Comparison of ENCODE assay signal across 8 mouse cellular contexts in the genomic region with DNA sequence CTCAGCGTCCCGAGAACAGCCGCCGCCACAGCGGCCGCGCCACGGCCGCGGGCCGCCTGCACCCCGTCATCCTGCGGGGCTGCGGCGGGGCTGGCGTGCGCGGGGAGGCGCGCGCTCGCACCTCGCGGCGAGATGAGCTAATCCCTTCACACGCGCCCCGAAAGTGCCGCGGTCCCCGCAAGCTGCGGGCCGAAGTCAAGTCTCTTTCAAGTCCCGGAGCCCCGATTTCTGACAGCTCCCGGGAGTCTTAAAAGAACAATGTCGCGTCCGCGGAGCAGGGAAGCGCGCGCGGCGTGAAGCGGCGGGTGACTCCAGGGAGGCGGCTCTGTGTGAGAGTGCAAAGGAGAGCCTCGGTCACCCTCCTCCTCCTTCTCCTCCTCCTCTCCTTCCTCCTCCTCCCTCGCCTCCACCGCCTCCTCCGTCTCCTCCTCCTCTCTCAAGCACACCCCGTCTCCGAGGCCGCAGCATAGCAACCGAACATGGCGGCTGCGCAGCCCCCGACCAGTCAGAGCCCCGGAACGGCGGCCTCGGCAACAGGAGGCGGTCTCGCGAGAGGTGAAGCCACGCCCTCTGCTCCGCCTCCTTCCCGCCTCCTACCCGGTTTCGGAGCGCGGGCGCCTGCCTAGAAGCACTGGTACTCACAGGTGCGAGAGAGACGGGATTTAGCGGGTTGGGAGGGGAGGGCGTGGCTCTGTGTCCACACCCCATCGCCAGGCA. TPM values are rescaled to one million over a fixed set of nuclear protein-coding genes. Genes with fewer than 3 reads are reported as not detected.
DNase-seq lines count a peak whose midpoint lies in the region; ATAC-seq and TF ChIP-seq lines count a peak whose summit lies in the region.

Ptpn4 (minus strand) TSS at position 579 of the 717 bp plus-strand sequence.

- peak within 1 kb of the TSS; percentile 95 for H3K27ac ChIP-seq in gastrocnemius, adult 2 months
- peak within 1 kb of the TSS; percentile 92 for H3K27ac ChIP-seq in hindbrain, postnatal 0 days
- H3K27ac ChIP-seq in left cerebral cortex, adult 2 months = peak within 1 kb of the TSS; percentile 91

- peak; percentile 99 for DNase-seq in ZHBTc4 (ENCODE audit: low read depth, low spot score)
- DNase-seq in gastrocnemius, adult 2 months = peak; percentile 99
- peak; percentile 99 for DNase-seq in hindbrain, postnatal 0 days (ENCODE audit: low spot score)
- DNase-seq in left cerebral cortex, adult 2 months (ENCODE audit: extremely low spot score in 1 of 2, low spot score in 2 of 2) = peak; percentile 98
- peak; percentile 98 for DNase-seq in right cerebral cortex, adult 2 months (ENCODE audit: low spot score in 2 of 2)
- DNase-seq in urinary bladder, postnatal 14 days (ENCODE audit: low spot score) = peak; percentile 99

- no peaks in the 10 kb centered on the region for H3K9me3 ChIP-seq in hindbrain, postnatal 0 days (ENCODE audit: low read length)

- intact Hi-C loops in gastrocnemius, adult 2 months (cut with DNase I) = loop anchor here (2.0 to 10.0 kb wide), 2 partner anchors 76 to 278 kb away; partner anchors contain the start of gene Tmem177
- intact Hi-C loops in left cerebral cortex, adult 2 months (cut with DNase I) = loop anchor here (2.0 to 5.0 kb wide), 3 partner anchors 54 to 100 kb away; partner anchors contain the start of gene Tmem177

- H3K4me1 ChIP-seq in hindbrain, postnatal 0 days (ENCODE audit: insufficient read depth, low read length) = peaks cover 3% of the 10 kb centered on the region

- peak; percentile 97 for ATAC-seq in common myeloid progenitor, adult 5-6 weeks (replicated peaks; ENCODE audit: low read depth, poor library complexity, severe bottlenecking)
- peak; percentile 100 for ATAC-seq in hindbrain, postnatal 0 days
- peak; percentile 96 for ATAC-seq in megakaryocyte, adult 5-6 weeks (ENCODE audit: poor library complexity, severe bottlenecking)

- under 1% methylated on average over 75 of the region's 79 CpGs for WGBS in hindbrain, postnatal 0 days

- H3K9ac ChIP-seq in hindbrain, postnatal 0 days (replicated peaks; ENCODE audit: low read length) = peak within 1 kb of the TSS; percentile 92

- H3K27me3 ChIP-seq in hindbrain, postnatal 0 days (ENCODE audit: insufficient read depth, low read length) = no peaks in the 10 kb centered on the region

- no peak for TF ChIP-seq CTCF in gastrocnemius, adult 2 months (IDR thresholded peaks at IDR 0.05)
- TF ChIP-seq CTCF in hindbrain, postnatal 0 days (IDR thresholded peaks at IDR 0.05; ENCODE audit: low read depth) = no peak
- TF ChIP-seq CTCF in left cerebral cortex, adult 2 months (IDR thresholded peaks at IDR 0.05) = no peak; the same call in 1 of the 2 replicates

- peak within 1 kb of the TSS; percentile 95 for H3K4me3 ChIP-seq in gastrocnemius, adult 2 months
- peak within 1 kb of the TSS; percentile 90 for H3K4me3 ChIP-seq in hindbrain, postnatal 0 days (ENCODE audit: low read length)
- H3K4me3 ChIP-seq in left cerebral cortex, adult 2 months = peak within 1 kb of the TSS; percentile 85

- peak within 1 kb of the TSS; percentile 67 for H3K4me2 ChIP-seq in hindbrain, postnatal 0 days (ENCODE audit: low read depth, low read length)

- H3K36me3 ChIP-seq in hindbrain, postnatal 0 days (ENCODE audit: insufficient read depth, low read length) = no peaks in the 10 kb centered on the region

RNA-seq across cellular contexts. Expression of gene Ptpn4, which starts in this region (rescaled TPM):
- 14.0 and 24.6 TPM in 2 replicates for total RNA-seq in common myeloid progenitor, adult 5-6 weeks (2017)
- 10 to 100 TPM; 25.8 to 39.1 TPM for total RNA-seq in gastrocnemius, adult 2 months (2021)
- 30.3 and 36.4 TPM in 2 replicates for total RNA-seq in hindbrain, postnatal 0 days (2014; rRNA removed)
- 7.3 and 7.6 TPM in 2 replicates for polyA plus RNA-seq in hindbrain, postnatal 0 days (2015; fragmentation: Nextera tagmentation; extraction: Ambion mirVana)
- 10 to 100 TPM; 86.6 to 93.4 TPM for total RNA-seq in left cerebral cortex, adult 2 months (2021)
- 9.5 and 10.4 TPM in 2 replicates for total RNA-seq in megakaryocyte, adult 5-6 weeks (2015)
- 7.3 and 9.1 TPM in 2 replicates for total RNA-seq in megakaryocyte, adult 5-6 weeks (2017)

Comparison
In these comparisons a context has a peak if more than half of its experiments do, and no peak if none do; other contexts are left out.
1. Peak in every context shown above with its lines: DNase-seq, ATAC-seq, H3K4me3 ChIP-seq and H3K27ac ChIP-seq.